In the genomic region with DNA sequence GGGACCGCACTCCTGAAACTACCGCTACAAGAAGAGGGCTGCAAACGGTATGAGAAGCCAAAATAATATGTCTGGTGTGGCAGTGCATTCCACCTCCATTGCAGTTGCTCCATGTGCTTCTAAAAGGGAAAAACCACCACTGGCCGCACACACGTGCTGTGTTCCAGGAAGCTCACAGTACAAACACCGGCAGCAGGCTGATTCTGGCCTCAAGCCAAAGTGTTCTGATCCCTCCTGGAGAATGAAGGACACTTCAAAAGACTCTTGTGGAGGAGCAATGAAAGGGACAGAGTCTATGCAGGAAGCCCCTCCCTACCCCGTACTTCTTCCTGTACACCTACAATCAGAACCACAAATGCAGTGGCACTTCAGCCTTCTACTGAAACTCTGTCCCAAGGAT, we compare ENCODE assay signal across 14 mouse cellular contexts. TPM values are rescaled to one million over a fixed set of nuclear protein-coding genes. Genes with fewer than 3 reads are reported as not detected.
A peak's percentile ranks its signal among the peaks of the same experiment; 100 is the strongest.
DNase-seq lines count a peak whose midpoint lies in the region; ATAC-seq lines count a peak whose summit lies in the region.
"Had no signal": no experiment of that assay in that cellular context is flagged by ENCODE, and none has a peak within 500 bp of the region (broad histone marks: within the 10 kb centered on the region; RNA-seq: fewer than 3 reads in every experiment).

No protein-coding gene starts in this region.

- H3K4me3 ChIP-seq in midbrain, embryonic 15.5 days, result no peak overlapping the region
- no peak overlapping the region for H3K4me3 ChIP-seq in midbrain, embryonic 13.5 days (replicated peaks)
- no peak overlapping the region for H3K4me3 ChIP-seq in stomach, embryonic 14.5 days (ENCODE audit: low read depth, low read length)
- H3K4me3 ChIP-seq: heart, embryonic 13.5 days; layer of hippocampus, adult 2 months; neural tube, embryonic 15.5 days had no signal

- H3K4me1 ChIP-seq in midbrain, embryonic 15.5 days, result no peaks in the 10 kb centered on the region
- H3K4me1 ChIP-seq in midbrain, embryonic 13.5 days (replicated peaks), result no peaks in the 10 kb centered on the region
- H3K4me1 ChIP-seq in stomach, embryonic 14.5 days (ENCODE audit: control insufficient read depth, insufficient read depth, low read length), result no peaks in the 10 kb centered on the region
- H3K4me1 ChIP-seq: neural tube, embryonic 15.5 days had no signal

- WGBS in midbrain, embryonic 15.5 days, result 71% methylated on average over 7 of the region's 7 CpGs
- WGBS in midbrain, embryonic 13.5 days, result 80% methylated on average over 7 of the region's 7 CpGs
- WGBS in stomach, embryonic 14.5 days, result 59% methylated on average over 7 of the region's 7 CpGs

- no peaks in the 10 kb centered on the region for H3K36me3 ChIP-seq in midbrain, embryonic 15.5 days (replicated peaks)
- H3K36me3 ChIP-seq in midbrain, embryonic 13.5 days, result no peaks in the 10 kb centered on the region
- no peaks in the 10 kb centered on the region for H3K36me3 ChIP-seq in stomach, embryonic 14.5 days (ENCODE audit: control insufficient read depth, insufficient read depth, low read length)
- H3K36me3 ChIP-seq: heart, embryonic 13.5 days; neural tube, embryonic 15.5 days had no signal

- ATAC-seq in midbrain, embryonic 15.5 days (replicated peaks), result peak; percentile 39; the same call in 1 of the 2 replicates
- ATAC-seq in midbrain, embryonic 13.5 days, result no peak
- ATAC-seq in stomach, embryonic 14.5 days (ENCODE audit: insufficient number of reproducible peaks, insufficient read depth, low FRiP score, low read depth), result 0 out of 2 replicates have a peak, but pooled peaks have one; percentile 42
- no peak for ATAC-seq in monocyte, adult 5-6 weeks (replicated peaks; ENCODE audit: insufficient number of reproducible peaks, low FRiP score, low TSS enrichment, poor library complexity, severe bottlenecking)
- ATAC-seq: Patski had no signal

- no peaks in the 10 kb centered on the region for H3K9me3 ChIP-seq in midbrain, embryonic 15.5 days
- H3K9me3 ChIP-seq in midbrain, embryonic 13.5 days, result no peaks in the 10 kb centered on the region
- H3K9me3 ChIP-seq in stomach, embryonic 14.5 days (ENCODE audit: control insufficient read depth, low read depth, low read length), result no peaks in the 10 kb centered on the region
- H3K9me3 ChIP-seq: heart, embryonic 13.5 days; neural tube, embryonic 15.5 days had no signal

- no peak overlapping the region for H3K4me2 ChIP-seq in midbrain, embryonic 15.5 days
- H3K4me2 ChIP-seq in midbrain, embryonic 13.5 days (replicated peaks), result no peak overlapping the region
- H3K4me2 ChIP-seq in stomach, embryonic 14.5 days (replicated peaks; ENCODE audit: low read depth, low read length), result no peak overlapping the region
- H3K4me2 ChIP-seq: heart, embryonic 13.5 days; neural tube, embryonic 15.5 days had no signal

- no peaks in the 10 kb centered on the region for H3K27me3 ChIP-seq in midbrain, embryonic 15.5 days (replicated peaks)
- no peaks in the 10 kb centered on the region for H3K27me3 ChIP-seq in midbrain, embryonic 13.5 days
- no peaks in the 10 kb centered on the region for H3K27me3 ChIP-seq in stomach, embryonic 14.5 days (ENCODE audit: control insufficient read depth, insufficient read depth, low read length)
- H3K27me3 ChIP-seq: heart, embryonic 13.5 days; neural tube, embryonic 15.5 days; Patski had no signal

- H3K9ac ChIP-seq in midbrain, embryonic 15.5 days, result no peak overlapping the region
- no peak overlapping the region for H3K9ac ChIP-seq in midbrain, embryonic 13.5 days (replicated peaks)
- no peak overlapping the region for H3K9ac ChIP-seq in stomach, embryonic 14.5 days (replicated peaks; ENCODE audit: low read depth, low read length)
- H3K9ac ChIP-seq: heart, embryonic 13.5 days; neural tube, embryonic 15.5 days had no signal

- DNase-seq in cerebellum, postnatal 14 days, result peak; percentile 29 to 47
- no peak for DNase-seq in cerebellum, adult 11-12 months
- DNase-seq in kidney, postnatal 14 days, result peak; percentile 60
- no peak for DNase-seq in embryo, embryonic 11 days
- DNase-seq: B cell, adult 2 months; cerebellum, adult 11 months had no signal

- no peak overlapping the region for H3K27ac ChIP-seq in midbrain, embryonic 15.5 days
- no peak overlapping the region for H3K27ac ChIP-seq in midbrain, embryonic 13.5 days
- H3K27ac ChIP-seq in stomach, embryonic 14.5 days (ENCODE audit: low read length), result no peak overlapping the region
- H3K27ac ChIP-seq: heart, embryonic 13.5 days; layer of hippocampus, adult 2 months; neural tube, embryonic 15.5 days had no signal

RNA-seq across cellular contexts. Expression of a gene that starts 12.2 kb away (rescaled TPM):
- polyA plus RNA-seq in midbrain, embryonic 15.5 days (2015; fragmentation: Nextera tagmentation; extraction: Ambion mirVana), result 22.8 and 24.8 TPM in 2 replicates
- 30.6 and 31.1 TPM in 2 replicates for polyA plus RNA-seq in midbrain, embryonic 13.5 days (2015; fragmentation: Nextera tagmentation; extraction: Ambion mirVana)
- 98.8 and 107 TPM in 2 replicates for polyA plus RNA-seq in stomach, embryonic 14.5 days (2014; fragmentation: Nextera tagmentation; extraction: Ambion mirVana)
- 32.1 to 76.3 TPM (median 67.0 TPM) in 3 replicates for total RNA-seq in monocyte, adult 5-6 weeks (2017)

Comparison
In these comparisons a context has a peak if more than half of its experiments do, and no peak if none do; other contexts are left out.
1. DNase-seq: peak in cerebellum, postnatal 14 days (2 of 2) and kidney, postnatal 14 days (single experiment); none in cerebellum, adult 11-12 months (single experiment) and embryo, embryonic 11 days (single experiment).
2. ATAC-seq: peak in midbrain, embryonic 15.5 days (single experiment) and stomach, embryonic 14.5 days (single experiment); none in midbrain, embryonic 13.5 days (single experiment) and monocyte, adult 5-6 weeks (single experiment).